Mouse (Mus musculus) limb, embryonic 15.5 days (tissue): Measurements from ENCODE around the gene Kmt2e. TPM values are rescaled to one million over a fixed set of nuclear protein-coding genes. Genes with fewer than 3 reads are reported as not detected.
"Not testable (repeated sequence)": the region's sequence is repeated elsewhere in the genome, so short reads cannot be mapped to it uniquely, and the experiment has no call there.

Experiments used
- ATAC-seq: fragments of 200-750 bp; cut with Nextera tagmentation; 2 replicates; pipeline ENCODE4 v1.8.0; 2017; ENCODE audit warnings: low read depth, moderate TSS enrichment; ENCODE audit not compliant: insufficient number of reproducible peaks, low FRiP score, low TSS enrichment
- H3K27ac ChIP-seq: fragments of 300-500 bp; sonication (generic); 2 replicates; pipeline ENCODE4 v1.5.1; 2015; ENCODE audit warnings: moderate library complexity, mild to moderate bottlenecking, inconsistent platforms
- H3K27me3 ChIP-seq: fragments of 300-500 bp; sonication (generic); 2 replicates; pipeline ENCODE4 v1.6.1; 2015; ENCODE audit warnings: inconsistent platforms
- H3K36me3 ChIP-seq: fragments of 300-500 bp; sonication (generic); 2 replicates; pipeline ENCODE4 v1.6.1; 2015; ENCODE audit warnings: inconsistent platforms
- H3K4me1 ChIP-seq: fragments of 300-500 bp; sonication (generic); 2 replicates; pipeline ENCODE4 v1.6.1; 2015; ENCODE audit warnings: inconsistent platforms
- H3K4me2 ChIP-seq: fragments of 300-500 bp; sonication (generic); 2 replicates; pipeline ENCODE4 v1.6.1; 2015; ENCODE audit warnings: mild to moderate bottlenecking, inconsistent platforms
- H3K4me3 ChIP-seq: fragments of 300-500 bp; sonication (generic); 2 replicates; pipeline ENCODE4 v1.5.1; 2015; ENCODE audit warnings: mild to moderate bottlenecking, inconsistent platforms
- H3K9ac ChIP-seq: fragments of 300-500 bp; sonication (generic); 2 replicates; pipeline ENCODE4 v1.6.1; 2015; ENCODE audit warnings: inconsistent platforms
- H3K9me3 ChIP-seq: fragments of 300-500 bp; sonication (generic); 2 replicates; pipeline ENCODE4 v1.6.1; 2016; ENCODE audit warnings: inconsistent platforms
- WGBS: fragments of 180-500 bp; shearing (Covaris S2); methylation state at CpG from one replicate; pipeline ENCODE4 v1.1.7; 2015; 5-methylcytosine and 5-hydroxymethylcytosine counted together
- polyA plus RNA-seq: library from polyadenylated mRNA; unstranded; fragments of >200 nt; fragmentation: Nextera tagmentation; extraction: Ambion mirVana; gene quantifications from 2 replicates; pipeline ENCODE4 v1.2.1, GENCODE M21; 2015

Kmt2e gene
- polyA plus RNA-seq, 1 experiment from 2014 or later, result 105 TPM

GRCm38 (mm10) chr5:23553338-23553737 lies 119.1 kb downstream of the Kmt2e start:
- not testable (repeated sequence) for H3K36me3 ChIP-seq, H3K27ac ChIP-seq, H3K4me2 ChIP-seq, H3K4me3 ChIP-seq, H3K9ac ChIP-seq, H3K4me1 ChIP-seq, H3K9me3 ChIP-seq, H3K27me3 ChIP-seq, ATAC-seq
- 70% methylated on average over 3 of the region's 3 CpGs for WGBS
